Mouse (Mus musculus) heart, adult 2 months (tissue): ENCODE measurements around the gene Susd4. TPM values are rescaled to one million over a fixed set of nuclear protein-coding genes. Genes with fewer than 3 reads are reported as not detected.

Experiments
- DNase-seq, 2 experiments: peaks; one replicate each; pipeline ENCODE4 v3.0.0; 2021
- H3K27ac ChIP-seq: fragments of 200-600 bp; 2 replicates; pipeline ENCODE4 v1.8.1; 2022
- H3K27me3 ChIP-seq: fragments of 200-500 bp; 2 replicates; pipeline ENCODE4 v1.6.1; 2012; ENCODE audit warnings: mild to moderate bottlenecking, low read length, inconsistent platforms, mixed read lengths; ENCODE audit not compliant: control insufficient read depth, insufficient read depth
- H3K36me3 ChIP-seq: fragments of 200-500 bp; 2 replicates; pipeline ENCODE4 v1.6.1; 2012; ENCODE audit warnings: low read length, inconsistent platforms; ENCODE audit not compliant: control insufficient read depth, insufficient read depth
- H3K4me1 ChIP-seq: fragments of 200-500 bp; 2 replicates; pipeline ENCODE4 v1.6.1; 2011; ENCODE audit warnings: low read length; ENCODE audit not compliant: control insufficient read depth, insufficient read depth
- H3K4me3 ChIP-seq: fragments of 200-600 bp; 2 replicates; pipeline ENCODE4 v1.8.1; 2022
- H3K79me2 ChIP-seq: fragments of 200-500 bp; replicated peaks from 2 replicates; pipeline ENCODE4 v1.6.1; 2012; ENCODE audit warnings: mild to moderate bottlenecking, inconsistent platforms, low read length, moderate library complexity, mixed read lengths; ENCODE audit not compliant: control insufficient read depth, insufficient read depth
- H3K9ac ChIP-seq: fragments of 200-500 bp; 2 replicates; pipeline ENCODE4 v1.6.1; 2012; ENCODE audit warnings: low read depth, mild to moderate bottlenecking, control low read depth, inconsistent platforms, low read length, mixed read lengths
- CTCF ChIP-seq: fragments of 200-600 bp; IDR thresholded peaks from 2 replicates; pipeline ENCODE4 v1.8.1; 2022; ENCODE audit warnings: antibody characterized with exemption, mild to moderate bottlenecking, moderate library complexity
- EP300 ChIP-seq: fragments of 200-500 bp; IDR thresholded peaks from 2 replicates; pipeline ENCODE4 v1.6.1; 2011; ENCODE audit warnings: low read depth, low read length, control low read depth; ENCODE audit not compliant: insufficient read depth
- POLR2A ChIP-seq: fragments of 200-500 bp; IDR thresholded peaks from 2 replicates; pipeline ENCODE4 v1.6.1; 2011; ENCODE audit warnings: mild to moderate bottlenecking, low read depth, low read length, control low read depth; ENCODE audit not compliant: insufficient read depth
- WGBS: fragments of 180-500 bp; shearing (Covaris S2); methylation state at CpG from one replicate; pipeline ENCODE4 v1.1.7; 2018; 5-methylcytosine and 5-hydroxymethylcytosine counted together
- intact Hi-C: fragments of 180-260 bp; cut with DNase I; formaldehyde crosslinking; loops from one replicate; pipeline ENCODE4 v1.15.1; 2025
- polyA plus RNA-seq: library from polyadenylated mRNA; depleted of rRNA; stranded (reverse); fragments of >200 nt; gene quantifications from 2 replicates; pipeline ENCODE4 v1.2.3, GENCODE M21; 2012
- total RNA-seq, 2 experiments: library from RNA; stranded (reverse); gene quantifications; 2 replicates each; pipeline ENCODE4 v1.2.3; 2021

Gene Susd4
- total and polyA plus RNA-seq, 3 experiments = 0.16 to 0.49 (median 0.34) TPM

- H3K27me3 ChIP-seq = no peaks in the 10 kb centered on the region
- intact Hi-C loops = no loop called here
- no peak overlapping the region for H3K27ac ChIP-seq
- WGBS = 91% methylated on average over 4 of the region's 4 CpGs
- no peak for DNase-seq
- H3K4me3 ChIP-seq = no peak overlapping the region
- TF ChIP-seq POLR2A = no peak
- no peak for TF ChIP-seq EP300
- TF ChIP-seq CTCF = no peak
- H3K4me1 ChIP-seq = no peaks in the 10 kb centered on the region
- H3K9ac ChIP-seq = no peak overlapping the region
- no peaks in the 10 kb centered on the region for H3K79me2 ChIP-seq
- H3K36me3 ChIP-seq = no peaks in the 10 kb centered on the region
Measured at GRCm38 (mm10) chr1:182914121-182914908, 150.7 kb downstream of the Susd4 start.

GRCm38 (mm10) chr1:182916166-182916565 is 152.5 kb downstream of the Susd4 start:
- 95% methylated on average over 5 of the region's 5 CpGs for WGBS
- Histone ChIP-seq H3K9ac (no peak overlapping the region), H3K79me2 (no peaks in the 10 kb centered on the region), H3K27me3 (no peaks in the 10 kb centered on the region), H3K27ac (no peak overlapping the region), H3K4me3 (no peak overlapping the region), H3K36me3 (no peaks in the 10 kb centered on the region), H3K4me1 (no peaks in the 10 kb centered on the region)
- DNase-seq = no peak
- intact Hi-C loops = no loop called here
- TF ChIP-seq EP300 (no peak), CTCF (no peak), POLR2A (no peak)

- H3K4me3 ChIP-seq = no peak overlapping the region
- H3K79me2 ChIP-seq = no peaks in the 10 kb centered on the region
- no peak for DNase-seq
- H3K27me3 ChIP-seq = no peaks in the 10 kb centered on the region
- H3K36me3 ChIP-seq = no peaks in the 10 kb centered on the region
- H3K27ac ChIP-seq = no peak overlapping the region
- H3K9ac ChIP-seq = no peak overlapping the region
- TF ChIP-seq POLR2A (no peak), EP300 (no peak), CTCF (no peak)
- no peaks in the 10 kb centered on the region for H3K4me1 ChIP-seq
- intact Hi-C loops = no loop called here
- 67% methylated on average over 8 of the region's 8 CpGs for WGBS
Measured at GRCm38 (mm10) chr1:182918718-182919346, 155.2 kb downstream of the Susd4 start.

- peak in 1 of 2 experiments; percentile 21 for DNase-seq
Measured at GRCm38 (mm10) chr1:182922824-182923223, 159.2 kb downstream of the Susd4 start.

GRCm38 (mm10) chr1:182926465-182926864 is 162.8 kb downstream of the Susd4 start:
- WGBS = 86% methylated on average over 6 of the region's 6 CpGs
- Histone ChIP-seq H3K79me2 (no peaks in the 10 kb centered on the region), H3K36me3 (no peaks in the 10 kb centered on the region), H3K9ac (no peak overlapping the region), H3K27me3 (no peaks in the 10 kb centered on the region), H3K4me1 (no peaks in the 10 kb centered on the region), H3K4me3 (no peak overlapping the region), H3K27ac (no peak overlapping the region)
- DNase-seq = no peak
- intact Hi-C loops = no loop called here
- TF ChIP-seq EP300 (no peak), POLR2A (no peak), CTCF (no peak)

More at GRCm38 (mm10) chr1:182922824-182923223, 159.2 kb downstream of the Susd4 start:
- Histone ChIP-seq H3K9ac (no peak overlapping the region), H3K27me3 (no peaks in the 10 kb centered on the region), H3K36me3 (no peaks in the 10 kb centered on the region), H3K79me2 (no peaks in the 10 kb centered on the region), H3K4me3 (no peak overlapping the region), H3K4me1 (no peaks in the 10 kb centered on the region), H3K27ac (no peak overlapping the region)
- WGBS = 80% methylated on average over 4 of the region's 4 CpGs
- intact Hi-C loops = no loop called here
- TF ChIP-seq POLR2A (no peak), EP300 (no peak), CTCF (no peak)
